Mouse (Mus musculus): ENCODE results near the gene Gm49405.

GRCm38 (mm10) chr19:3994932-3995331 is 5.5 kb upstream of the Gm49405 start:
- TF ChIP-seq CTCF (IDR thresholded peaks at IDR 0.05) (no peak), EP300 (IDR thresholded peaks at IDR 0.05) (no peak)
